Mouse (Mus musculus) left cerebral cortex, adult 8-10 months (tissue): Measurements from ENCODE around the gene Rasgrp1. TPM values are rescaled to one million over a fixed set of nuclear protein-coding genes. Genes with fewer than 3 reads are reported as not detected.

Experiments
- DNase-seq, 2 experiments: peaks; one replicate each; pipeline ENCODE4 v3.0.0; 2022; ENCODE audit warnings: low spot score in 2 of 2
- total RNA-seq, 4 experiments: library from RNA; stranded (reverse); gene quantifications; 2 replicates each; pipeline ENCODE4 v1.2.4; 2022

Gene Rasgrp1
- total RNA-seq = 100 to 1,000 TPM; 303 to 368 (median 336) TPM

DNA sequence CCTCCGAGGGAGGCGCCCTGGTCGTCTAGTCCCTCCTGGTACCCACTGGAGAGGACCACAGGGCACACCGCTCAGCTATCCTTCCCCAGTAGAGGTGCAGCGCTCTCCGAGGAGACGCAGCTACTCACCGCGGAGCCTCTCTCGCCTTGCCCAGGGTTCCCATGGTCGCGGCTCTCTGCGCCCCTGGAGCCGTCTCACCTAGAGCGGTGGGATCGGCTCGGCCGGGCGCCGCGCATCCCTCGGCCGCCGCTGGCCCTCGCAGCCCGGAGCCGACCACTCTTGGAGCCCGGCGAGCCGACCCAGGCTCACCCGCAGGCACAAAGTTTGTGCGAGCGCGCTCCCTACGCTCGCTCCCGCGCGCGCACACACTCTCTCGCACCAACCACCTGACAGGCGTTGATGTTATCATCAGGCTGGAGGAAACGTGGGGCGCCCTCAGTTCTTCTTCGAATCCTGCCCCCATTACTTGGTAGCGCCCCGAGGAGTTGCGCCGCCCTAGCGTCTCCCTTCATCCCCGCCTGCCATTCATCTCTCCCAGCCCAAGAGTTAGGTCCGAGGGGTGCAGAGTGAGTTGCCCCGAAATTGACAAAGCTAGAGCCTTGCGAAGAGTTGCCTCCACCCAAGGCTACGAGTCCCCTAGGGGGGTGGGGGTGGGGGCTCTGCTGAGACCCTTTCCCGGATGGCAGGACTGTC, at the start of gene Rasgrp1:
TSS of gene Rasgrp1 (minus strand) at position 455 of the 693 bp plus-strand sequence.
- DNase-seq = peak; percentile 56 to 61

DNA sequence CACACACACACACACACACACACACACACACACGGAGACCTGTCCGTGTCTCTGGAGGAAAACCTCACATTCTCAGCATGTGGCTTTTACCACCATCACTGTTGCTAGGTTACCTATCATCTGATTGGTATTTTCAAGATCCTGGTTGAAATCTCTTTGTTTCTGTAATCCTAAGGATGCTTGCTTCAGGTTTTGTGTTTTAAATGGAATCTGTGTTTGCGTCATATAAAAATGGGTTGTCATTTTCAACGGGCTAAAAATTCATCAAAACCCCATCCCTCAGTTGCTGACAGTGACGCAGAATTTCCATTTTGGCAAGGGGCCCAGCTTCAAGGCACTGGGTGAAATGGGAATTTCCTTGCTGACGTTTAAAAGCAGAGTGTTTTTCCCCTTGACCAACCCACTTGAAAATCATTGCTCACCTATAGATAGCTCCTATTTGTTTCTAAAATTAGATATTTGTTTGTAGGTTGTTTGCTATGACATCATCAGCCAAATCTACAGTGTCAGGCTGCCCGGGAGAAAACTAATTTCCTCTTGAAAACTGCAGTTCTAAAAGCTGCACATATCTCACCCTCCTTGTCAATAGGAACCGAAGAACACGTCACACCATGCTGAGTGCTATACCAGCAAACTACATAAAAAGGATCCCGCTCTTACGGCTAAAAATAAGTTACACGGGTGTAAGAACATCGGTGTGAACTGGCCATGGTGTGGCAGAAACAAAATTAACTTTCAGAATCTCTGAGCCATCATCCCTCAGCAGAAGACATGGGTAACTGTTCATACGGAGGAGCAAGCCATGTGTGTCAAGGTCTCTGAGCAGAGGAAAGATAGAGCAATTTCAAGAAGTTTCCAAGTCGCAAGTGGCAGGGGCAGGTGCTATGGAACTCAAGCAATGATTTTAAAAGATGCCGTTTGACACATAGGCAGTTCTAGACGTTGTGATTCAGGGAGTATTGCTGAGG, 47.4 kb upstream of the Rasgrp1 start:
- DNase-seq = peak in 1 of 2 experiments; percentile 24

DNA sequence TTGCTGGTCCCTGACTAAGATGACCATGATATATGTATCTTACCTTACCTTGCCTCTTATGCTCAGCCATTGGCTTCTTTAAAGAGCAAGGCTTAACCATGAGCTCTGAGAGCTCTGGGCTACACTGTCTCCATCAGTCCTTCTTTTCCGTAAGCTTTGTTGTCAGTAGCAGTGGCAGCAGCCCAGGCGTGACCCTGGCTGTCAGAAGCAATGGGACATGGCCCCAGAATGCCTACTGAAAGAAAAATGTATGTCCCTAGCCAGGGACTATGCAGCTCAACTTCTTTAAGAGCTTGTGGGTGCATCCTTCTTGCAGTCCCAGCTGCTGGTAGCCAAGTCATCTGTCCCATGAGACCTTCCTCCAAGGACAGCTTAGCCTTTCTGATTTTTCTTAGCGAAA, 46.7 kb upstream of the Rasgrp1 start:
- no peak for DNase-seq

DNA sequence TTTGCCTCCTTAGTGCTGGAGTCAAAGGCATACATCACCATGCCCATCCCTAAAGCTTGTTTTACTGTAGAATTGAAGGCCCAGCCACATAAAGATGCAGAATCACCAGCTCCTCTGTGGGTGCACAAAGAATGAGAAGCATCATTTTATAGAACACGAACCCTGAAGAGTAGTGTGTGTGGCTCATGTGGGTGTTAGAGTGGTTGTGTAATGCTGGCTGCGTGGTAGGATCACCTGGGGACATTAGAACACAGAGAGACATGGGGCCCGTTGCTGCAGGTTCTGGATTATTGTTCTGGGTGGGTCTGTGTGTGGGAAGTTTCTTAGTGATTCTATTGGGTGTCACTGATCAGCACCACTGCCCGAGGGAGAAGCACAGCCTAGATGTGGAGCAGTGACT, 45.3 kb upstream of the Rasgrp1 start:
- DNase-seq = peak; percentile 12 to 65

DNA sequence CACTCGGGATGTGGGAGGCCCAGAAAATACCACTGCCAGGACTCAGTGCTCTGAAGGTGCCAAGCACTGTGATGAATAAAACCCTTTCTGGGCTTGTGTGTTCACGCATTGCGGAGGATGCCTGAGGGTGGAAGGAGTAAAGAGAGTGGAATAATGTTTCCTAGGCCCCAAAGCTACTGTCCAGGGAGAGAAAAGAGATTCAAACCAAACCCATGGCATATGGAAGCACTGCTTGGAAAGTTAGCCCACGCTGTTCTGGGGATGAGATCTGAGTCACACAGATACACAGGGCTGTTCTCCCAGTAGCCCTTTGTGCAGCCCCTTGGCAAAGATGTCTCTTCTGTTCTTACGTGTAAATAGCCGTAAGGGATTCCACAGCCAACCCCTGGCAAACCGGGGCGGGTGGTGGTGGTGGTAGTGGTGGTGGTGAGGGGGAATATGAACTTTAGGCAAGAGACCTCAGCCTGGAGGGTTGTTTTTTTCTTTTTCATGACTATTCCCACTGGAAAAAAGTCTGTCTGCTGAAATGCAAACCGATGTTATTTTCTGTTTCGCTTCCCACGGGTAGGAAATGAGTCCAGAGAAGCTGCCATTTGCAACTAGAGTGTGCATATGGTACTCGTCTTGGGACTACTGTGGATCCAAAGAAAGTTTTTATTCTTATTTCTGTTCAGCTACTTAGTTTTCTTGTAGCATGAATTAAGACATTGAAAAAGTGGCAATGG, 44.3 kb upstream of the Rasgrp1 start:
- DNase-seq = peak; percentile 38 to 82

DNA sequence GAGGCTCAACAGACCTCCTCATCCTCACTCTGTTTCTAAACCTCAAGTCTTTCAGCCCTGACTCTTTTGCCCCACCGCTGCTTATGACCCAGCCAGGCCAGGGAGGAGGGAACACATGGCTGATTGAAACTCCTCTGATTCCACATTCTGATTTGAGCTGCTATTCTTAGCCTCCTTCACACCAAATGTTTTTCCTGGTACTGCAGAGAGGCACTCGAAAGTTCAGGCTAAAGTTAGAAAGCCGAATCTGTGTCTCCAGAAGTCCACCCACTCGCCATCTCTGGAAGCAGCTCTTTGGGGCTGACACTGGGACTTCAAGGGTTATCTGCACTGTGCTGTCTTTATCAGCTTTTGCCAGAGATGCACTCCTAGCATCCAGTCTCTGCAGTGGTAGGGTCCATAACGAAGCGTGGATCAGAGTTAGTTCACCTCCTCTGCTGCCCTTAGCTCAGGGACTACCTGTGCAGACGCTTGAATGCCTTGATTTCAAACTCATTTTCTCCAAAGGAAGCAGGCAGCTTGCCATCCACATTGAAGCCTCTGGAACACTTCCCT, 43.3 kb upstream of the Rasgrp1 start:
- DNase-seq = peak; percentile 29 to 70

DNA sequence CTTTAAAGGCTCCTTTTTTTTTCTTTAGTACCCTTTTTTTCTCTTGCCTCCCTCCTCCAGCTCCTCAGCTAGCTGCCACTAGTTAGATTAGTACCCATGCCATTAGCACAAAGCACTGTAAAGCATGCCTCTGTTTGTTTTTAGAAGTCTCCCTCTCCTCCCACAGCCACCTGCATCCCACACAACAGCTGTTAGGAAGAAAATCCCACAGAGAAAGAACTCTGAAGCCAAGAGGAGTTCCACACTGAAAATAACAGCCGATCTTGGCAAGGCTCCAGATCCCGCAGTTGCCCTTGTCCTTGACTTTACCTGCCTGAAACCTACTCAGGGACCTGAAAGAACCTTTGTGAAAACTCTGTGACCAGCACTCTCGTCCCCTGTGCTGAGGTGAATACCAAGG, 38.5 kb upstream of the Rasgrp1 start:
- DNase-seq = peak; percentile 23 to 76

DNA sequence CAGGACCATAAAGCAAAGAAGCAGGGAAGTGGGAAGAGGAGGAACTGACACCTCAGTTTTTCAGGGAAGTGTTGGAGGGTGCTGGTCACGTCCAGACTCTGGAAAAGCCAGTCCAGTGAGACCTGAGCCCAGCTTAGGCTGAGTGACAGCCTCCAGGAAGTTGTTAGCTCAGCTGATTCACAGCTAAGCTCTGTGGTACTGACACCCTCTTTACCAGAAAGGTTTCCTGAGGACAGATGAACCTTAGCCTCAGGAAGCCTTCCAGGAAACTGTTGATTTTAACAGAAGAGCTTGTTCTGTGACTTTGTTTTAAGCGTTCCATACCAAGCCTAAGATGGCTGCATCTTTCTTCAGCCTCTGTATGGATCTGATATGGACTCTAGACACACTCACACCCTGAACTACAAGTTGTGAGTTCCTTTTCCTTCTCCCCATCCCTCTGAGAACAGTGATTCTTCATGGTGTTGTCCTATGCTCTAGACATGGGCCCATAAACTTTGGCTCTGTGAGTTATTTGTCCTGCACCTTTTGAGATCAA, 31.6 kb upstream of the Rasgrp1 start:
- DNase-seq = no peak

DNA sequence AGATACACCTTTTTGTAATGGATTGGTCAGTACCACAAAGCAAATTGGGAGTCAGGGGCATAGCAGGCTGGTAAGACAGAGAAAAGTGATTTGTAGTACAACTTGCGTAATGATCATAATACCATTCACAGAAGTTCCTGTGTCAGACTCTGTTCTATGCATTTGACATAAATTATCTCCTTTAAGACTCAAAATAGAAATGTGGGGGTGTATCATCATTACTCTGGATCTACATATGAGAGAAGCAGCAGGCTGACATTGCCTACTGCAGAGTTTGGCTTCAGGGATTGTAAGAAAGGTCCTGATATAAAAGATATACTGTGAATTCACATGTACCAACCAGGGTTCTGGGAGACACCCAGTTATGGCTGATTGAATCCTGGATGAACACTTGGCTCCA, 28.9 kb upstream of the Rasgrp1 start:
- no peak for DNase-seq

DNA sequence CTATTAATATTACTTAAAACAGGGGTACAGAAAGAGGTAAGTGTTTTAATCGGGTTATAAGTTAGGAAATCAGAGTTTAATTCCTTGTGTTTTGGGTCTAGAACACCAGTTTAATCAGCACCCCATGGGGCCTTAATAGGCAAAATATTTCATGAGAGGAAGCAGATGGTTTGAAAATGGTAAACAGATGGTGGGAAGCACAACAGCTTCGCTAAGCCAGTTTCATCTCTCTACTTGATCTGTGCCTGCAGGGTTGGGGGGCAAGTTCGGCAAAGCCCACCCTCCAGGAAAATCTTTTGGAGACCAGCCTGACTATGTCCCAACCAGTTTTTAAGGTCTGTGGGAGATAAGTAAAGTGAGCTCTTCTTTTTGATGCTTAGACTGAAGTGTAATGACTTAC, 23.7 kb upstream of the Rasgrp1 start:
- DNase-seq = no peak

DNA sequence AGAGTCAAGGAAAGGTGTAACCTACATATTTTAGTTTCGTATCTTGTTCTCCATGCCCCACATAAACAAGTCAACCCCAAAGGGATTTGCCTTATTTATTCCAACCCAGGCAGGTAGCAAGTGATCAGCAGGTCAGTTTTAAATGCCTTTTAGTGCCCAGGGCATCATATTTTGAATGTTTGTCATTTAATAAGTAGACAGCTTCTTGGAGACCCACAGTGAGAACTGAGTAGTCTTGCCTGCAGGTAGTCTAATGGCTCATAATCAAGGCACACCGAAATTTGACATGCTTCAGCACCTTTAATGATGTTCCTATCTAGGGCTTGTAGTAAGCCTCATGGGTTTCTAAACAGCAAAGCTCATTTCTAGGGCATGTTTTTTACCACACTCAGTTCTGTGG, 21.3 kb upstream of the Rasgrp1 start:
- no peak for DNase-seq

DNA sequence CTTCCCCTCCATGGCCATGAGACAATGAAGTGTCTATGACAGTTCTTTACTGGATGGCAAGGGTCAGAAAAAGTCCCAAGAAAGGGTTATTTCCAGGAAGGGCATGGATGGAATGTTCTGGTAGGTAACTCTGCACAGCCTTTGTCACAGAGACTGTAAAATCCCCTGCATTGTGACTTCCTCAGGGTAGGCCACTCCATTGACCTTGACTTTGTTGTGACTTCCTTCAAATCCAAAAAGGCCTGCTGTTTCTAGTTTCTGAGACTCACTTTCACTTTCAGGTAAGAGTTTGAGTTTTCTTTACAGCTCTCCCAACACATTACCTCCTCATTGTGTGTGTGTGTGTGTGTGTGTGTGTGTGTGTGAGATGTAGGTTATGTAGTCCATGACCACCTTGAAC, 15.1 kb upstream of the Rasgrp1 start:
- no peak for DNase-seq

DNA sequence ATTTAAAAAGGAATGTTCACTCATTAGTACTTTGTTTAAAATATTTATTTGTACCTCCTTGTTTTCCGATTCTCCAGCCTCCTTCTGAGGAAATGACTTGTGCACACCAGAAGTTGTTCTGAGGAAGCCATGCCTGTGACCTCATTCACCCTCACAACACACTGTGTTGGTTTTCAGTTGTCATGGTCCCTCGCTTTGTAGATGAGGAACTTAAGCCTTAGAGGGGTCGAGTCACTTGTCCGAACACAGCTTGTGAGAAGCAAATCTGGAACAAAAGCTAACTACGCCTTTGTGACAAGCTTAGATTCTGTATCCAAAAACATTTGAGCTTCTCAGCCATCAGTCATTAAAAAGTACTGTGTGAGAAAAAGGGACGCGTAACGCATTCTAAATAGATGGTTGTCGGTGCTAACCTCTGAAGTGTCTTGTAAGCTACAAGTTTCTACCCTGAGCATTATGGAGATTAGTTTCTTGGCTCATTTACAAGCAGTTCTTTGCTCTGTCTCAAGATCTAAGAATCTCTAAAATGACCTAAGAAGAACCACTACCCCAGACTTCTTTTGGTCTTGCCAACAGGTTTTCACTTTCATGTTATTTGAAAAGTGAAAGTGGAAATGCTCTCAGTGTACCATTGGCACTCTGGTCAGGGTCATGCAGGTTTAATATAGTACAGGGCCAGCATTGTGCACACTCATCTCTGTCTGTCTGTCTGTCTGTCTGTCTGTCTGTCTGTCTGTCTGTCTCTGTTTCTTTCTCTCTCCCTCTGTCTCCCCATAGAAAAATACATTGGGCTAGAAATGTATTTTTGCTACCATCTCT, 9.7 kb upstream of the Rasgrp1 start:
- DNase-seq = no peak

DNA sequence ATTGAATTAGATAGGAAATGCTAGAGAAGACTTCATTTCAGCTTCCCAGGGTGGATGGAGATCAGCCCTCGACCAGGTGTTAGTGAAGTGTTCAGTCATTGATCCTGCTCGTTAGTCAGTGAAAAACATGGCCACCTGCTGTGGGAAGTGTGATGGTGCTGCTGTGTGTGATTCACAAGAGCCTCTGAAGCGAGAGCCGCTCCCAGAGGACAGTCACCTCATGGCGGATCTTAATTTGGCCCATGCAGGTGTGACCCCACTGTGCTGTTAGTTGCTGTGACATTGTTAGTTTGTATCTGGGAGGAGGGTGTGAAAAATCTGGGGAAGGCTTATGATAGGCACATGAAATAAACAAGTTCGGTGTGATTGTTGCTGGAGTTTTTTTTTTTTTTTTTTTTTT, 7.3 kb upstream of the Rasgrp1 start:
- no peak for DNase-seq

DNA sequence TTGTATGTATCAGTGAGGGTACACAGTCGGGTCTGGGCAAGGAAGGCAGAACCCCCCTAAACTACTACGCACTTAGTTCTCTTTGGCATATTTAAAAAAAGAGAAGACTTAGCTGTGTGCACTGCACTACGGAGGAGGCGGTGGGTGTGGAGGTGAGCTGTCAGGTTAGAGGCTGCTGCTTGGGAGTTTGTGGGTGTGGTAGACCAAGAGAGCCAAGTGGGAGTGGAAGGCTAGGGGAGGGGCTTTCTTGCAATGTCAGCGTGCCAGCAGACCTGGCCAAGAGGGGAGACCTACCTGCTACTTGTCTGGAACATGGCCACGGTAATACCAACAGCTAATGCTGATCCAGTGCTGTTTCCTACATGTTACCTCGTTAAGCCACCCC, 431 bp upstream of the Rasgrp1 start:
- DNase-seq = peak in 1 of 2 experiments; percentile 26

DNA sequence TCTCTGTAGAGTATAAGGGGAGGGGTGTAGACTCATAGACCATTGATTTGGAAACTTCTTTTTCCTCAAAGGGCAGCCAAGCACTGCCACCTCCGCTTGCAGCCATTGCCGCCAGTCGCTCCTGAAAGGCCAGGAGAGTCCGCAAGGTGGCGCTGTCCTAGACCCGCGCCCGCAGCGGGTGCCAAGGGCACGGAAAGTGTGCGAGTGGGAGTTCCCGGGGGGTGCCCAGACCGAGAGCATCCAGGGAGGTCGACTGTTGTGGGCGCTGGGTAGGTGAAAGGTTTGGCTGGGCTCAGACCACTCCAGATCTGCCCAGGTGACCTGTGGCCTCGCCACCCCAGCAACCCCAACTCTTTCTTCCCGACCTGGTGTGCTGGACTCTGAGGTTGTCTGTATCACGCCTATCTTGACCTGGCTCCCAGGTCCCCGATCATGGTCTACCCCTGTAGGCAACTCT, 683 bp downstream of the Rasgrp1 start:
- peak; percentile 55 to 73 for DNase-seq

DNA sequence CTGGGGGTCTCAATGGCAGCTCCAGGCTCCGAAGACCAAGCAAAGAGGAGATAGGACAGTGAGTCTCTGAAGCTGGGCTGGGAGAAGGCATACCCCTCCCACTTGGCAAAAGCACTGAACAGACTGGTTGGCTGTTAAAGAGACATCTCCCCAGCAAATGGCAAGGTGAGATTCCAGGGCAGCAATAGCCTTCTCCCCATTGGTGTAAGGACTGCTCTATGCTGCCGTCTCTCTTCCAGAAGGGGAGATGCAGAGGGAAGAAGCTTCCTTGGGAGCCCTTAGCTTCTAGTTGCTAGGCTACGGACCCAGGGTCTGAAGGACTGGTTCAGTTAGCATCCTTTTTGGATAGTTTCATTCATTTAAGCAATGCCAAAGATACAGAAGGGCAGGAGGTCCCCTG, 4.3 kb downstream of the Rasgrp1 start:
- peak in 1 of 2 experiments; percentile 44 for DNase-seq

DNA sequence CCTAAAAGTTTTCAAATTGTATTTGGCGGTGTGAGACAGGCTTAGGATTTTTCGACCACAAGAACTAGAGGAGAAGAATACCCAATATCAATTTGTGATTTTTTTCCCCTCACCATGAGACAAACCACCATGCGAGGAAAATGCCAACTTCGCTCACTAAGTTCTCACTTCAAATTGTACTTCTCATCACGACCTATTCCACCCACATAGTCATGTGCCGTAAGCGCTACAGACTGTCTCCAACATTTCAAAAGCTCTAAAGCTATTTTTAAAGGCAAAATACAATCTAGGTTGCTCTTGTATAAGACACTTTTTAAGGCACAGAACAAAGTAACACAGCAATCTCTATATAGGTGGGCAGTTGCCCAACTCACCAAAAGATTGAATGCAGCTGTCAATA, 4.9 kb downstream of the Rasgrp1 start:
- peak in 1 of 2 experiments; percentile 54 for DNase-seq

DNA sequence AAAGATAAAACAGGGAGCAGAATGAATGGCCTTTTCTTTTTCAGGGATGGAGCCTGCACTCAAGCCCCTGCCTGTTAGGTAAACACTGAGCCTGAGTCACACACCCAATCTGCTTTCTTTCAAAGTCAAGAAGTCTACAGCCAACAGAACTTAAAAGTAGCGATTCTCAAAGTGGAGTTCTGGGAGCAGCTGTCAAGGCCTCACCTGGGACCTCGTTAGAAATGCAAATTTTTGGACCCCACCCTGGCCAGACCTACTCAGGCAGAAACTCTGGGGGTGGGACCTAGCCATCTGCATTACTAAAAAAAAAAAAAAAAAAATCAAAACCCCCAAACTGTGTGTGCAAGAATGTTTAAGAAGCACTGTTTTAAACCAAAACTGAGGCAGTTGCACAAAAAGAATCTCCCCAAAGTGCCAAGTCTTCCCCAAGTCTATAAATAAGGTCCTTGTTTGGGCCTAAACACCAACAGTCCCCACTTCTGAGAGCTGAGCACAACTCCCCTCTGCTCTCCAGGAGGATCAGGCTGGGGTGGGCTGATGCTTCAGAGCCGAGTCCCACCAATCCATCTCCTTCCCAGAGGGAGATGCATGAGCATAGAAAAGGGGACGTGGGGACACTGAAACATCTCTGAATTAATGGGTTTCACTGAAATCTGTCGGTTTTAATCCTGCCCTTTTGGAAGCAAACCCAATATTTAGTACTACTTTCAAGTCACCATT, 5.7 kb downstream of the Rasgrp1 start:
- DNase-seq = no peak
